Mouse (Mus musculus) midbrain, embryonic 13.5 days (tissue): ENCODE data around the gene Gm10961. TPM values are rescaled to one million over a fixed set of nuclear protein-coding genes. Genes with fewer than 3 reads are reported as not detected.
A peak's percentile ranks its signal among the peaks of the same experiment; 100 is the strongest.

Experiments
- ATAC-seq: fragments of 200-750 bp; cut with Nextera tagmentation; 2 replicates; pipeline ENCODE4 v1.8.0; 2017; ENCODE audit warnings: mild to moderate bottlenecking, moderate TSS enrichment, moderate library complexity
- H3K27ac ChIP-seq: fragments of 300-500 bp; sonication (generic); 2 replicates; pipeline ENCODE4 v1.5.1; 2015; ENCODE audit warnings: inconsistent platforms, mild to moderate bottlenecking, moderate library complexity
- H3K27me3 ChIP-seq: fragments of 300-500 bp; sonication (generic); 2 replicates; pipeline ENCODE4 v1.6.1; 2015; ENCODE audit warnings: mild to moderate bottlenecking, inconsistent platforms
- H3K36me3 ChIP-seq: fragments of 300-500 bp; sonication (generic); 2 replicates; pipeline ENCODE4 v1.6.1; 2015; ENCODE audit warnings: mild to moderate bottlenecking, inconsistent platforms
- H3K4me1 ChIP-seq: fragments of 300-500 bp; sonication (generic); replicated peaks from 2 replicates; pipeline ENCODE4 v1.6.1; 2015; ENCODE audit warnings: inconsistent platforms
- H3K4me2 ChIP-seq: fragments of 300-500 bp; sonication (generic); replicated peaks from 2 replicates; pipeline ENCODE4 v1.6.1; 2015; ENCODE audit warnings: moderate library complexity, mild to moderate bottlenecking, inconsistent platforms
- H3K4me3 ChIP-seq: fragments of 300-500 bp; sonication (generic); replicated peaks from 2 replicates; pipeline ENCODE4 v1.5.1; 2015; ENCODE audit warnings: mild to moderate bottlenecking, inconsistent platforms
- H3K9ac ChIP-seq: fragments of 300-500 bp; sonication (generic); replicated peaks from 2 replicates; pipeline ENCODE4 v1.6.1; 2015; ENCODE audit warnings: mild to moderate bottlenecking, inconsistent platforms
- H3K9me3 ChIP-seq: fragments of 300-500 bp; sonication (generic); 2 replicates; pipeline ENCODE4 v1.6.1; 2016; ENCODE audit warnings: mild to moderate bottlenecking, inconsistent platforms
- WGBS: fragments of 180-500 bp; shearing (Covaris S2); methylation state at CpG from one replicate; pipeline ENCODE4 v1.1.7; 2015; 5-methylcytosine and 5-hydroxymethylcytosine counted together
- polyA plus RNA-seq: library from polyadenylated mRNA; unstranded; fragments of >200 nt; fragmentation: Nextera tagmentation; extraction: Ambion mirVana; gene quantifications from 2 replicates; pipeline ENCODE4 v1.2.1, GENCODE M21; 2015

Gene Gm10961
- polyA plus RNA-seq, 1 experiment from 2014 or later = not detected

- H3K4me2 ChIP-seq = peak overlapping the region; percentile 28
- under 1% methylated on average over 26 of the region's 26 CpGs for WGBS
- no peak overlapping the region for H3K27ac ChIP-seq
- peak overlapping the region; percentile 16 for H3K4me3 ChIP-seq
- H3K4me1 ChIP-seq = peaks cover 22% of the 10 kb centered on the region
- no peaks in the 10 kb centered on the region for H3K9me3 ChIP-seq
- H3K36me3 ChIP-seq = no peaks in the 10 kb centered on the region
- ATAC-seq = no peak
- peaks cover 92% of the 10 kb centered on the region for H3K27me3 ChIP-seq
- H3K9ac ChIP-seq = no peak overlapping the region
Measured at GRCm38 (mm10) chr3:107596559-107596958, 34.6 kb upstream of the Gm10961 start.

- no peak overlapping the region for H3K27ac ChIP-seq
- H3K9ac ChIP-seq = no peak overlapping the region
- H3K36me3 ChIP-seq = no peaks in the 10 kb centered on the region
- no peaks in the 10 kb centered on the region for H3K9me3 ChIP-seq
- H3K4me2 ChIP-seq = no peak overlapping the region
- H3K4me1 ChIP-seq = peaks cover 22% of the 10 kb centered on the region
- H3K4me3 ChIP-seq = no peak overlapping the region
- WGBS = 2% methylated on average over 24 of the region's 24 CpGs
- peaks cover 89% of the 10 kb centered on the region for H3K27me3 ChIP-seq
- no peak for ATAC-seq
Measured at GRCm38 (mm10) chr3:107597134-107597533, 34.0 kb upstream of the Gm10961 start.

- H3K4me2 ChIP-seq = no peak overlapping the region
Measured at GRCm38 (mm10) chr3:107597586-107598389, 33.3 kb upstream of the Gm10961 start.

GRCm38 (mm10) chr3:107600127-107600526 lies 31.0 kb upstream of the Gm10961 start:
- Histone ChIP-seq H3K9me3 (no peaks in the 10 kb centered on the region), H3K4me2 (no peak overlapping the region), H3K4me3 (no peak overlapping the region), H3K36me3 (no peaks in the 10 kb centered on the region), H3K27me3 (peaks cover 68% of the 10 kb centered on the region), H3K9ac (no peak overlapping the region), H3K27ac (no peak overlapping the region), H3K4me1 (peaks cover 17% of the 10 kb centered on the region)
- WGBS = 42% methylated on average over 6 of the region's 6 CpGs
- no peak for ATAC-seq

More at GRCm38 (mm10) chr3:107597586-107598389, 33.3 kb upstream of the Gm10961 start:
- no peak overlapping the region for H3K27ac ChIP-seq
- H3K9ac ChIP-seq = no peak overlapping the region
- no peak overlapping the region for H3K4me3 ChIP-seq
- no peak for ATAC-seq
- no peaks in the 10 kb centered on the region for H3K9me3 ChIP-seq
- WGBS = 3% methylated on average over 22 of the region's 22 CpGs
- peaks cover 22% of the 10 kb centered on the region for H3K4me1 ChIP-seq
- peaks cover 86% of the 10 kb centered on the region for H3K27me3 ChIP-seq
- H3K36me3 ChIP-seq = no peaks in the 10 kb centered on the region

GRCm38 (mm10) chr3:107605304-107605703 lies 25.8 kb upstream of the Gm10961 start:
- Histone ChIP-seq H3K36me3 (peaks cover 3% of the 10 kb centered on the region; the same call in 1 of the 2 replicates), H3K9ac (no peak overlapping the region), H3K4me2 (no peak overlapping the region), H3K27me3 (peaks cover 21% of the 10 kb centered on the region), H3K9me3 (no peaks in the 10 kb centered on the region), H3K27ac (no peak overlapping the region), H3K4me3 (no peak overlapping the region), H3K4me1 (0 out of 2 replicates have a peak, but pooled peaks cover under 1% of the 10 kb centered on the region)
- 6% methylated on average over 4 of the region's 4 CpGs for WGBS
- ATAC-seq = 0 out of 2 replicates have a peak, but pooled peaks have one; percentile 43

- H3K9ac ChIP-seq = no peak overlapping the region
- H3K4me1 ChIP-seq = 0 out of 2 replicates have a peak, but pooled peaks cover 2% of the 10 kb centered on the region
- no peaks in the 10 kb centered on the region for H3K9me3 ChIP-seq
- WGBS = 87% methylated on average over 8 of the region's 8 CpGs
- no peak for ATAC-seq
- no peak overlapping the region for H3K27ac ChIP-seq
- H3K36me3 ChIP-seq = peaks cover 22% of the 10 kb centered on the region
- H3K27me3 ChIP-seq = 0 out of 2 replicates have a peak, but pooled peaks cover 9% of the 10 kb centered on the region
- no peak overlapping the region for H3K4me3 ChIP-seq
- no peak overlapping the region for H3K4me2 ChIP-seq
Measured at GRCm38 (mm10) chr3:107607221-107607620, 23.9 kb upstream of the Gm10961 start.

GRCm38 (mm10) chr3:107608808-107609207 lies 22.3 kb upstream of the Gm10961 start:
- H3K9ac ChIP-seq = no peak overlapping the region
- 0 out of 2 replicates have a peak, but pooled peaks cover 4% of the 10 kb centered on the region for H3K27me3 ChIP-seq
- no peak for ATAC-seq
- H3K36me3 ChIP-seq = peaks cover 38% of the 10 kb centered on the region
- no peak overlapping the region for H3K27ac ChIP-seq
- 68% methylated on average over 4 of the region's 4 CpGs for WGBS
- H3K4me2 ChIP-seq = no peak overlapping the region
- 0 out of 2 replicates have a peak, but pooled peaks cover 2% of the 10 kb centered on the region for H3K4me1 ChIP-seq
- no peaks in the 10 kb centered on the region for H3K9me3 ChIP-seq
- no peak overlapping the region for H3K4me3 ChIP-seq

- Histone ChIP-seq H3K27ac (no peak overlapping the region), H3K9ac (no peak overlapping the region), H3K36me3 (peaks cover 44% of the 10 kb centered on the region), H3K9me3 (no peaks in the 10 kb centered on the region), H3K4me1 (0 out of 2 replicates have a peak, but pooled peaks cover 2% of the 10 kb centered on the region), H3K4me3 (no peak overlapping the region), H3K4me2 (no peak overlapping the region), H3K27me3 (no peaks in the 10 kb centered on the region)
- ATAC-seq = no peak
- whole genome bisulfite sequencing = 56% methylated on average over 3 of the region's 3 CpGs
Measured at GRCm38 (mm10) chr3:107609376-107609775, 21.7 kb upstream of the Gm10961 start.

- Histone ChIP-seq H3K9ac (no peak overlapping the region), H3K36me3 (peaks cover 64% of the 10 kb centered on the region), H3K27me3 (no peaks in the 10 kb centered on the region), H3K4me1 (0 out of 2 replicates have a peak, but pooled peaks cover 2% of the 10 kb centered on the region), H3K4me3 (no peak overlapping the region), H3K27ac (0 out of 2 replicates have a peak overlapping the region, but pooled peaks have one; percentile 15), H3K4me2 (no peak overlapping the region), H3K9me3 (no peaks in the 10 kb centered on the region)
- 70% methylated on average over 4 of the region's 4 CpGs for WGBS
- ATAC-seq = no peak
Measured at GRCm38 (mm10) chr3:107611394-107611793, 19.7 kb upstream of the Gm10961 start.

- H3K9me3 ChIP-seq = no peaks in the 10 kb centered on the region
- H3K4me2 ChIP-seq = no peak overlapping the region
- WGBS = 90% methylated on average over 11 of the region's 11 CpGs
- no peaks in the 10 kb centered on the region for H3K27me3 ChIP-seq
- peaks cover 80% of the 10 kb centered on the region for H3K36me3 ChIP-seq
- H3K27ac ChIP-seq = no peak overlapping the region
- ATAC-seq = peak; percentile 53; the same call in 1 of the 2 replicates
- no peak overlapping the region for H3K4me3 ChIP-seq
- H3K9ac ChIP-seq = no peak overlapping the region
- H3K4me1 ChIP-seq = 0 out of 2 replicates have a peak, but pooled peaks cover 2% of the 10 kb centered on the region
Measured at GRCm38 (mm10) chr3:107612902-107613525, 18.1 kb upstream of the Gm10961 start.

- no peak overlapping the region for H3K27ac ChIP-seq
- H3K27me3 ChIP-seq = no peaks in the 10 kb centered on the region
- no peaks in the 10 kb centered on the region for H3K4me1 ChIP-seq
- H3K4me3 ChIP-seq = no peak overlapping the region
- 97% methylated on average over 3 of the region's 3 CpGs for WGBS
- no peak overlapping the region for H3K9ac ChIP-seq
- H3K4me2 ChIP-seq = no peak overlapping the region
- ATAC-seq = no peak
- peaks cover 97% of the 10 kb centered on the region for H3K36me3 ChIP-seq
- no peaks in the 10 kb centered on the region for H3K9me3 ChIP-seq
Measured at GRCm38 (mm10) chr3:107617800-107618199, 13.3 kb upstream of the Gm10961 start.

GRCm38 (mm10) chr3:107619911-107620310 lies 11.2 kb upstream of the Gm10961 start:
- Histone ChIP-seq H3K4me2 (no peak overlapping the region), H3K36me3 (peaks cover 97% of the 10 kb centered on the region), H3K9ac (no peak overlapping the region), H3K4me3 (no peak overlapping the region), H3K4me1 (no peaks in the 10 kb centered on the region), H3K27me3 (no peaks in the 10 kb centered on the region), H3K9me3 (no peaks in the 10 kb centered on the region), H3K27ac (no peak overlapping the region)
- ATAC-seq = no peak
- 88% methylated on average over 6 of the region's 6 CpGs for WGBS
